In the genomic region with DNA sequence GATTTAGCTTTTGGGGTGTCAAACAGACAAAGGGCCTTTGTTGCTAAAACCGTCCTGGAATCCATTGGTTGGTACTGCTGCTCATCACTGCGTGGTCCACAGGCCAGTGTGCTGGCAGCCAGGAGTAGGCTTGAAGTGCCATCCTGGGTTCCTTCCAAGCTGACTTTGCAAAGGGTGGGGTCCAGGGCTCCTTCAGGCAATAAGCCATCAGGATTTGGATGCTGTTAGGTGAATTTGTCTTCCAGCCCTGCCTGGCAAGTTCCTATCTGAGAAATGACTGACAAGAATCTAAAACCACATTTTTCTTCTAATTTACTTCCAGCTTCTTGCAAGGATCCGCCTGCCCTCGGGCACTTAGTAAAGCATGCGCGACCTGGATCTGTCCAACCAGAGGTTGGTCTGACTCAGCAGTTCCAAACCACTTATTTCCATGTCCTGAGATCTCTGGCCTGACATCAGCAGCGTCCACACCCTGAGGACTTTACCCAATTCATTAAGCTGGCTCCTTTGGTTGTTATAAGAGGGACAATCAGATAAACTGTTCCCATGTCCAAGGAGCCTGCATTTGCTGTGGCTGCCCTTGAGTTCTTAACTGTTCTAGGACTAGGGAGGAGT, we compare ENCODE assay signal across 11 mouse cellular contexts. TPM values are rescaled to one million over a fixed set of nuclear protein-coding genes. Genes with fewer than 3 reads are reported as not detected.
DNase-seq lines count a peak whose midpoint lies in the region; ATAC-seq and TF ChIP-seq lines count a peak whose summit lies in the region.
"Had no signal": no experiment of that assay in that cellular context is flagged by ENCODE, and none has a peak within 500 bp of the region (broad histone marks: within the 10 kb centered on the region; RNA-seq: fewer than 3 reads in every experiment).

No protein-coding gene starts in this region.

- H3K27ac ChIP-seq in cerebellum, adult 2 months (ENCODE audit: insufficient read depth, low read length): peak overlapping the region; percentile 58; the same call in 1 of the 2 replicates
- H3K27ac ChIP-seq in hindbrain, postnatal 0 days: peak overlapping the region; percentile 37
- H3K27ac ChIP-seq: embryonic facial prominence, embryonic 12.5 days; liver, embryonic 13.5 days had no signal

- TF ChIP-seq POLR2A in cerebellum, adult 2 months (IDR thresholded peaks at IDR 0.05; ENCODE audit: borderline replicate concordance, insufficient read depth, low read length): no peak

- no peak overlapping the region for H3K4me2 ChIP-seq in hindbrain, postnatal 0 days (ENCODE audit: low read depth, low read length)
- H3K4me2 ChIP-seq: embryonic facial prominence, embryonic 12.5 days; liver, embryonic 13.5 days had no signal

- H3K4me3 ChIP-seq in cerebellum, adult 2 months (replicated peaks; ENCODE audit: insufficient read depth, low read depth, low read length): no peak overlapping the region
- no peak overlapping the region for H3K4me3 ChIP-seq in hindbrain, postnatal 0 days (ENCODE audit: low read length)
- H3K4me3 ChIP-seq: embryonic facial prominence, embryonic 12.5 days; liver, embryonic 13.5 days had no signal

- TF ChIP-seq CTCF in cerebellum, adult 2 months (IDR thresholded peaks at IDR 0.05; ENCODE audit: borderline replicate concordance, insufficient read depth, low read depth, low read length): no peak
- no peak for TF ChIP-seq CTCF in hindbrain, postnatal 0 days (IDR thresholded peaks at IDR 0.05; ENCODE audit: low read depth)

- H3K27me3 ChIP-seq in cerebellum, adult 2 months (ENCODE audit: control insufficient read depth, insufficient read depth, low read length): no peaks in the 10 kb centered on the region
- no peaks in the 10 kb centered on the region for H3K27me3 ChIP-seq in hindbrain, postnatal 0 days (ENCODE audit: insufficient read depth, low read length)
- H3K27me3 ChIP-seq: embryonic facial prominence, embryonic 12.5 days; liver, embryonic 13.5 days had no signal

- peaks cover 37% of the 10 kb centered on the region for H3K4me1 ChIP-seq in cerebellum, adult 2 months (ENCODE audit: control insufficient read depth, insufficient read depth, low read length)
- H3K4me1 ChIP-seq in hindbrain, postnatal 0 days (ENCODE audit: insufficient read depth, low read length): peaks cover 16% of the 10 kb centered on the region

- 33% methylated on average over 7 of the region's 7 CpGs for WGBS in cerebellum, adult 2 months
- WGBS in hindbrain, postnatal 0 days: 50% methylated on average over 7 of the region's 7 CpGs

- no peaks in the 10 kb centered on the region for H3K9me3 ChIP-seq in hindbrain, postnatal 0 days (ENCODE audit: low read length)
- H3K9me3 ChIP-seq: embryonic facial prominence, embryonic 12.5 days; liver, embryonic 13.5 days had no signal

- peak; percentile 42; the same call in 1 of the 2 replicates for ATAC-seq in hindbrain, postnatal 0 days
- ATAC-seq: intestine, embryonic 16.5 days had no signal

- H3K9ac ChIP-seq in hindbrain, postnatal 0 days (replicated peaks; ENCODE audit: low read length): no peak overlapping the region
- H3K9ac ChIP-seq: embryonic facial prominence, embryonic 12.5 days; liver, embryonic 13.5 days had no signal

- DNase-seq in retina, postnatal 1 day: peak; percentile 30
- DNase-seq in retina, embryonic 14.5 days (ENCODE audit: low spot score): no peak
- peak; percentile 50 to 73 for DNase-seq in cerebellum, adult 2 months
- DNase-seq in hindbrain, postnatal 0 days (ENCODE audit: low spot score): peak; percentile 46
- DNase-seq in adipocyte (ENCODE audit: low spot score): no peak
- no peak for DNase-seq in urinary bladder, postnatal 14 days (ENCODE audit: low spot score)
- no peak for DNase-seq in left cerebral cortex, postnatal 36 days (ENCODE audit: low spot score in 2 of 2)
- DNase-seq: gastrocnemius, postnatal 14 days; liver, embryonic 13.5 days had no signal

- H3K36me3 ChIP-seq in hindbrain, postnatal 0 days (ENCODE audit: insufficient read depth, low read length): peaks cover 5% of the 10 kb centered on the region; the same call in 1 of the 2 replicates
- H3K36me3 ChIP-seq: embryonic facial prominence, embryonic 12.5 days had no signal

- intact Hi-C loops in left cerebral cortex, postnatal 36 days (cut with DNase I): no loop called here

RNA-seq across cellular contexts. Expression of a gene that starts 20.6 kb away (rescaled TPM):
- polyA plus RNA-seq in cerebellum, adult 2 months (2012; rRNA removed): 27.5 and 28.7 TPM in 2 replicates
- 11.2 and 15.4 TPM in 2 replicates for total RNA-seq in hindbrain, postnatal 0 days (2014; rRNA removed)
- polyA plus RNA-seq in hindbrain, postnatal 0 days (2015; fragmentation: Nextera tagmentation; extraction: Ambion mirVana): 0.68 and 0.89 TPM in 2 replicates
- 10 to 100 TPM; 73.7 to 82.5 TPM for total RNA-seq in left cerebral cortex, postnatal 36 days (2021)

Comparison
In these comparisons a context has a peak if more than half of its experiments do, and no peak if none do; other contexts are left out.
1. DNase-seq: peak in retina, postnatal 1 day (single experiment), cerebellum, adult 2 months (2 of 2) and hindbrain, postnatal 0 days (single experiment); none in retina, embryonic 14.5 days (single experiment), adipocyte (single experiment), urinary bladder, postnatal 14 days (single experiment) and left cerebral cortex, postnatal 36 days (0 of 2).